Mouse (Mus musculus): ENCODE results near the gene Rplp1.

Gene Rplp1

GRCm38 (mm10) chr9:61911300-61912128, 2.8 kb downstream of the Rplp1 start:
- DNase-seq (ENCODE audit: low read depth): no peak

GRCm38 (mm10) chr9:61910526-61911256, 3.7 kb downstream of the Rplp1 start:
- no peak for DNase-seq (ENCODE audit: low read depth)

GRCm38 (mm10) chr9:61909633-61910032, 4.7 kb downstream of the Rplp1 start:
- DNase-seq (ENCODE audit: low read depth): no peak

GRCm38 (mm10) chr9:61908832-61909407, 5.4 kb downstream of the Rplp1 start:
- DNase-seq (ENCODE audit: low read depth): no peak

- no peak for DNase-seq (ENCODE audit: low read depth)
Measured at GRCm38 (mm10) chr9:61908341-61908740, 6.0 kb downstream of the Rplp1 start.

- DNase-seq (ENCODE audit: low read depth): no peak
Measured at GRCm38 (mm10) chr9:61907621-61908295, 6.6 kb downstream of the Rplp1 start.

- DNase-seq (ENCODE audit: low read depth): no peak
Measured at GRCm38 (mm10) chr9:61906912-61907311, 7.4 kb downstream of the Rplp1 start.

GRCm38 (mm10) chr9:61905576-61905975, 8.8 kb downstream of the Rplp1 start:
- no peak for DNase-seq (ENCODE audit: low read depth)

- no peak for DNase-seq (ENCODE audit: low read depth)
Measured at GRCm38 (mm10) chr9:61904201-61904600, 10.1 kb downstream of the Rplp1 start.

GRCm38 (mm10) chr9:61902445-61902844, 11.9 kb downstream of the Rplp1 start:
- DNase-seq (ENCODE audit: low read depth): no peak

GRCm38 (mm10) chr9:61901574-61901973, 12.8 kb downstream of the Rplp1 start:
- DNase-seq (ENCODE audit: low read depth): no peak

GRCm38 (mm10) chr9:61899804-61900203, 14.5 kb downstream of the Rplp1 start:
- no peak for DNase-seq (ENCODE audit: low read depth)

GRCm38 (mm10) chr9:61898401-61898800, 15.9 kb downstream of the Rplp1 start:
- DNase-seq (ENCODE audit: low read depth): no peak

- DNase-seq (ENCODE audit: low read depth): no peak
Measured at GRCm38 (mm10) chr9:61895014-61895413, 19.3 kb downstream of the Rplp1 start.

GRCm38 (mm10) chr9:61889855-61890254, 24.5 kb downstream of the Rplp1 start:
- DNase-seq (ENCODE audit: low read depth): no peak

GRCm38 (mm10) chr9:61887661-61888379, 26.5 kb downstream of the Rplp1 start:
- DNase-seq (ENCODE audit: low read depth): no peak

GRCm38 (mm10) chr9:61885964-61886363, 28.4 kb downstream of the Rplp1 start:
- DNase-seq (ENCODE audit: low read depth): no peak

GRCm38 (mm10) chr9:61884936-61885335, 29.4 kb downstream of the Rplp1 start:
- DNase-seq (ENCODE audit: low read depth): no peak

- DNase-seq (ENCODE audit: low read depth): no peak
Measured at GRCm38 (mm10) chr9:61884375-61884774, 30.0 kb downstream of the Rplp1 start.

GRCm38 (mm10) chr9:61882179-61882578, 32.2 kb downstream of the Rplp1 start:
- DNase-seq (ENCODE audit: low read depth): no peak

GRCm38 (mm10) chr9:61878889-61879288, 35.5 kb downstream of the Rplp1 start:
- no peak for DNase-seq (ENCODE audit: low read depth)
